ENCODE assay signal across 12 mouse cellular contexts in genomic region chr10:95314019-95314418, GRCm38 (mm10). TPM values are rescaled to one million over a fixed set of nuclear protein-coding genes. Genes with fewer than 3 reads are reported as not detected.
A peak's percentile ranks its signal among the peaks of the same experiment; 100 is the strongest.
DNase-seq lines count a peak whose midpoint lies in the region; ATAC-seq and TF ChIP-seq lines count a peak whose summit lies in the region.
"Had no signal": no experiment of that assay in that cellular context is flagged by ENCODE, and none has a peak within 500 bp of the region (broad histone marks: within the 10 kb centered on the region; RNA-seq: fewer than 3 reads in every experiment).

No protein-coding gene starts in this region.

- no peak overlapping the region for H3K4me3 ChIP-seq in heart, embryonic 14.5 days (ENCODE audit: control insufficient read depth in 1 of 2, insufficient read depth in 1 of 2, low read depth in 1 of 2, low read length in 2 of 2)
- H3K4me3 ChIP-seq in ES-Bruce4 (ENCODE audit: low read depth, low read length), result no peak overlapping the region
- H3K4me3 ChIP-seq in heart, embryonic 16.5 days (ENCODE audit: low read length), result no peak overlapping the region
- H3K4me3 ChIP-seq in stomach, embryonic 14.5 days (ENCODE audit: low read depth, low read length), result no peak overlapping the region
- no peak overlapping the region for H3K4me3 ChIP-seq in left cerebral cortex, adult 2 months
- H3K4me3 ChIP-seq: forebrain, embryonic 12.5 days; neural tube, embryonic 15.5 days had no signal

- WGBS in heart, embryonic 14.5 days, result 14% methylated on average over 5 of the region's 5 CpGs
- 16% methylated on average over 5 of the region's 5 CpGs for WGBS in heart, embryonic 16.5 days
- 5% methylated on average over 5 of the region's 5 CpGs for WGBS in stomach, embryonic 14.5 days

- no peaks in the 10 kb centered on the region for H3K36me3 ChIP-seq in heart, embryonic 14.5 days (ENCODE audit: control insufficient read depth, insufficient read depth, low read length)
- no peaks in the 10 kb centered on the region for H3K36me3 ChIP-seq in ES-Bruce4 (ENCODE audit: control insufficient read depth, insufficient read depth, low read length, poor library complexity, severe bottlenecking)
- no peaks in the 10 kb centered on the region for H3K36me3 ChIP-seq in heart, embryonic 16.5 days (ENCODE audit: control insufficient read depth, insufficient read depth)
- no peaks in the 10 kb centered on the region for H3K36me3 ChIP-seq in stomach, embryonic 14.5 days (ENCODE audit: control insufficient read depth, insufficient read depth, low read length)
- H3K36me3 ChIP-seq: forebrain, embryonic 12.5 days; neural tube, embryonic 15.5 days had no signal

- no peak for TF ChIP-seq POLR2A in ES-Bruce4 (IDR thresholded peaks at IDR 0.05; ENCODE audit: insufficient read depth, low read length)

- H3K9ac ChIP-seq in heart, embryonic 14.5 days (ENCODE audit: low read length), result no peak overlapping the region; the same call in 1 of the 2 replicates
- peak overlapping the region; percentile 10; the same call in 1 of the 2 replicates for H3K9ac ChIP-seq in ES-Bruce4 (ENCODE audit: low read depth, poor library complexity, severe bottlenecking)
- no peak overlapping the region for H3K9ac ChIP-seq in heart, embryonic 16.5 days (ENCODE audit: low read length)
- H3K9ac ChIP-seq in stomach, embryonic 14.5 days (replicated peaks; ENCODE audit: low read depth, low read length), result no peak overlapping the region
- H3K9ac ChIP-seq: forebrain, embryonic 12.5 days; neural tube, embryonic 15.5 days had no signal

- ATAC-seq in heart, embryonic 14.5 days (ENCODE audit: insufficient number of reproducible peaks, insufficient read depth, low FRiP score, low read depth), result no peak
- no peak for ATAC-seq in heart, embryonic 16.5 days (replicated peaks; ENCODE audit: extremely low read depth, insufficient read depth, low FRiP score)
- peak; percentile 69 for ATAC-seq in stomach, embryonic 14.5 days (ENCODE audit: insufficient number of reproducible peaks, insufficient read depth, low FRiP score, low read depth)

- no peaks in the 10 kb centered on the region for H3K9me3 ChIP-seq in heart, embryonic 14.5 days (ENCODE audit: control insufficient read depth, low read length)
- no peaks in the 10 kb centered on the region for H3K9me3 ChIP-seq in ES-Bruce4 (replicated peaks; ENCODE audit: control insufficient read depth, insufficient read depth, low read length, poor library complexity, severe bottlenecking)
- no peaks in the 10 kb centered on the region for H3K9me3 ChIP-seq in heart, embryonic 16.5 days (replicated peaks; ENCODE audit: control insufficient read depth, low read length)
- no peaks in the 10 kb centered on the region for H3K9me3 ChIP-seq in stomach, embryonic 14.5 days (ENCODE audit: control insufficient read depth, low read depth, low read length)
- H3K9me3 ChIP-seq: forebrain, embryonic 12.5 days; neural tube, embryonic 15.5 days had no signal

- H3K4me1 ChIP-seq in heart, embryonic 14.5 days (ENCODE audit: control insufficient read depth in 2 of 2, insufficient read depth in 2 of 2, low read length in 2 of 2), result peaks cover 37 to 42% of the 10 kb centered on the region in 2 experiments
- peaks cover 15% of the 10 kb centered on the region for H3K4me1 ChIP-seq in ES-Bruce4 (ENCODE audit: control insufficient read depth, insufficient read depth, low read length)
- peaks cover 32% of the 10 kb centered on the region for H3K4me1 ChIP-seq in heart, embryonic 16.5 days (ENCODE audit: control insufficient read depth, insufficient read depth, low read length)
- peaks cover 19% of the 10 kb centered on the region; the same call in 1 of the 2 replicates for H3K4me1 ChIP-seq in stomach, embryonic 14.5 days (ENCODE audit: control insufficient read depth, insufficient read depth, low read length)

- TF ChIP-seq CTCF in ES-Bruce4 (IDR thresholded peaks at IDR 0.05; ENCODE audit: low read depth, low read length), result no peak
- no peak for TF ChIP-seq CTCF in left cerebral cortex, adult 2 months (IDR thresholded peaks at IDR 0.05)

- DNase-seq in heart, postnatal 25 days (ENCODE audit: low spot score), result no peak
- no peak for DNase-seq in left cerebral cortex, adult 2 months (ENCODE audit: extremely low spot score in 1 of 2, low spot score in 2 of 2)
- DNase-seq in adrenal gland, postnatal 10 days, result no peak
- DNase-seq: cerebellum, adult 8-10 months; kidney, adult 2 months; right cerebral cortex, adult 18-20 months had no signal

- intact Hi-C loops in heart, postnatal 25 days (cut with DNase I), result loop anchor here (2.0 kb wide), 1 partner anchor 49 kb away; no protein-coding TSS in a partner anchor
- intact Hi-C loops in left cerebral cortex, adult 2 months (cut with DNase I), result no loop called here

- H3K27ac ChIP-seq in heart, embryonic 14.5 days (replicated peaks in 1 of 2; ENCODE audit: control insufficient read depth in 1 of 2, insufficient read depth in 1 of 2, low read depth in 2 of 2, low read length in 2 of 2), result peak overlapping the region; percentile 74 to 85
- H3K27ac ChIP-seq in ES-Bruce4 (ENCODE audit: insufficient read depth, low read length), result peak overlapping the region; percentile 68
- peak overlapping the region; percentile 83 for H3K27ac ChIP-seq in heart, embryonic 16.5 days (ENCODE audit: low read length)
- no peak overlapping the region for H3K27ac ChIP-seq in stomach, embryonic 14.5 days (ENCODE audit: low read length)
- no peak overlapping the region for H3K27ac ChIP-seq in left cerebral cortex, adult 2 months
- H3K27ac ChIP-seq: forebrain, embryonic 12.5 days; neural tube, embryonic 15.5 days had no signal

- peak overlapping the region; percentile 45 for H3K4me2 ChIP-seq in heart, embryonic 14.5 days (ENCODE audit: low read length)
- H3K4me2 ChIP-seq in heart, embryonic 16.5 days (ENCODE audit: low read depth, low read length), result peak overlapping the region; percentile 36; the same call in 1 of the 2 replicates
- H3K4me2 ChIP-seq in stomach, embryonic 14.5 days (replicated peaks; ENCODE audit: low read depth, low read length), result no peak overlapping the region
- H3K4me2 ChIP-seq: forebrain, embryonic 12.5 days; neural tube, embryonic 15.5 days had no signal

- no peak for TF ChIP-seq EP300 in ES-Bruce4 (IDR thresholded peaks at IDR 0.05; ENCODE audit: insufficient read depth, low read depth, low read length)

- no peaks in the 10 kb centered on the region for H3K27me3 ChIP-seq in heart, embryonic 14.5 days (ENCODE audit: control insufficient read depth, insufficient read depth, low read length)
- no peaks in the 10 kb centered on the region for H3K27me3 ChIP-seq in ES-Bruce4 (ENCODE audit: control insufficient read depth, insufficient read depth, low read length, poor library complexity, severe bottlenecking)
- H3K27me3 ChIP-seq in heart, embryonic 16.5 days (ENCODE audit: control insufficient read depth, insufficient read depth, low read length), result no peaks in the 10 kb centered on the region
- H3K27me3 ChIP-seq in stomach, embryonic 14.5 days (ENCODE audit: control insufficient read depth, insufficient read depth, low read length), result no peaks in the 10 kb centered on the region
- H3K27me3 ChIP-seq: neural tube, embryonic 15.5 days had no signal

RNA-seq across cellular contexts. Expression of gene Cradd, which starts 9.9 kb away (rescaled TPM):
- polyA plus RNA-seq in heart, embryonic 14.5 days (2014; fragmentation: Nextera tagmentation; extraction: Ambion mirVana), result 11.0 and 12.3 TPM in 2 replicates
- total RNA-seq in heart, postnatal 25 days (2021), result 1 to 10 TPM; 7.9 to 9.3 TPM
- 18.4 and 21.9 TPM in 2 replicates for polyA plus RNA-seq in ES-Bruce4 (2011; ENCODE audit: insufficient read depth, insufficient read length, low read depth, missing spikeins)
- polyA plus RNA-seq in heart, embryonic 16.5 days (2015; fragmentation: Nextera tagmentation; extraction: Ambion mirVana), result 7.5 and 7.6 TPM in 2 replicates
- 13.0 and 15.4 TPM in 2 replicates for polyA plus RNA-seq in stomach, embryonic 14.5 days (2014; fragmentation: Nextera tagmentation; extraction: Ambion mirVana)
- 1 to 10 TPM; 5.6 to 5.9 TPM for total RNA-seq in left cerebral cortex, adult 2 months (2021)
- 10 to 100 TPM in 1 of 2 experiments, 1 to 10 TPM in 1; 8.2 to 13.4 TPM for total RNA-seq in adrenal gland, postnatal 10 days (2021)

Comparison
In these comparisons a context has a peak if more than half of its experiments do, and no peak if none do; other contexts are left out.
1. H3K27ac ChIP-seq: peak in heart, embryonic 14.5 days (2 of 2), ES-Bruce4 (single experiment) and heart, embryonic 16.5 days (single experiment); none in stomach, embryonic 14.5 days (single experiment) and left cerebral cortex, adult 2 months (single experiment).